Mouse (Mus musculus): ENCODE results near the gene Kng1. TPM values are rescaled to one million over a fixed set of nuclear protein-coding genes. Genes with fewer than 3 reads are reported as not detected.

The Kng1 gene
- polyA plus RNA-seq, 1 experiment from 2014 or later, result 0.17 TPM

- Histone ChIP-seq H3K27me3 (replicated peaks; ENCODE audit: control insufficient read depth, insufficient read depth, low read length) (no peaks in the 10 kb centered on the region), H3K27ac (replicated peaks; ENCODE audit: low read depth, low read length) (no peak overlapping the region), H3K4me2 (ENCODE audit: low read depth, low read length) (no peak overlapping the region), H3K4me1 (ENCODE audit: control insufficient read depth, insufficient read depth, low read length) (peaks cover 11% of the 10 kb centered on the region; the same call in 1 of the 2 replicates), H3K9me3 (ENCODE audit: control insufficient read depth, low read length) (no peaks in the 10 kb centered on the region), H3K36me3 (ENCODE audit: control insufficient read depth, insufficient read depth, low read length) (no peaks in the 10 kb centered on the region), H3K9ac (ENCODE audit: low read depth, low read length) (no peak overlapping the region), H3K4me3 (ENCODE audit: low read depth, low read length) (no peak overlapping the region)
- DNase-seq (ENCODE audit: low spot score) (no peak), ATAC-seq (ENCODE audit: low read depth) (no peak)
- WGBS, result 90% methylated on average over 3 of the region's 3 CpGs
Observed at GRCm38 (mm10) chr16:23130303-23130702, 72.6 kb downstream of the Kng1 start.

Small RNA genes lying within 50 kb of the gene (microRNA-seq; reads per million reads assigned to microRNA genes)
- gene Gm49346 (ENCODE audit: borderline number of aligned reads), result 1.2 reads per million

Other genes starting within 250 kb of the Kng1 start
- not detected in 2 replicates for gene Crygs, start 246.3 kb upstream of the Kng1 start, polyA plus RNA-seq (2014; fragmentation: Nextera tagmentation; extraction: Ambion mirVana)
- 26.8 and 28.0 TPM in 2 replicates for gene Tbccd1, start 200.2 kb upstream of the Kng1 start, polyA plus RNA-seq (2014; fragmentation: Nextera tagmentation; extraction: Ambion mirVana)
- 100 and 108 TPM in 2 replicates for gene Dnajb11, start 200.0 kb upstream of the Kng1 start, polyA plus RNA-seq (2014; fragmentation: Nextera tagmentation; extraction: Ambion mirVana)
- gene Ahsg, start 166.6 kb upstream of the Kng1 start, polyA plus RNA-seq (2014; fragmentation: Nextera tagmentation; extraction: Ambion mirVana), result 0.16 TPM in 1 of 2 replicates, not detected in the other
- gene Fetub, start 139.5 kb upstream of the Kng1 start, polyA plus RNA-seq (2014; fragmentation: Nextera tagmentation; extraction: Ambion mirVana), result 0.89 and 1.8 TPM in 2 replicates
- not detected in 2 replicates for gene Hrg, start 106.8 kb upstream of the Kng1 start, polyA plus RNA-seq (2014; fragmentation: Nextera tagmentation; extraction: Ambion mirVana)
- gene Kng2, start 28.4 kb upstream of the Kng1 start, polyA plus RNA-seq (2014; fragmentation: Nextera tagmentation; extraction: Ambion mirVana), result 0.50 TPM in 1 of 2 replicates, not detected in the other
- 249 and 268 TPM in 2 replicates for gene Eif4a2, start 49.6 kb downstream of the Kng1 start, polyA plus RNA-seq (2014; fragmentation: Nextera tagmentation; extraction: Ambion mirVana)
- 89.8 and 97.4 TPM in 2 replicates for gene Rfc4, start 69.9 kb downstream of the Kng1 start, polyA plus RNA-seq (2014; fragmentation: Nextera tagmentation; extraction: Ambion mirVana)
- gene Adipoq, start 88.7 kb downstream of the Kng1 start, polyA plus RNA-seq (2014; fragmentation: Nextera tagmentation; extraction: Ambion mirVana), result 5.9 and 18.4 TPM in 2 replicates
- 20.3 and 21.0 TPM in 2 replicates for gene St6gal1, start 166.9 kb downstream of the Kng1 start, polyA plus RNA-seq (2014; fragmentation: Nextera tagmentation; extraction: Ambion mirVana)